Mouse (Mus musculus) yolk sac, embryonic 10.5 days (tissue): Measurements from ENCODE around the gene Lrrc3b.

ENCODE experiments used
- DNase-seq: peaks from one replicate; pipeline ENCODE4 v3.0.0-alpha.2; 2017; ENCODE audit warnings: low spot score

Gene Lrrc3b

DNA sequence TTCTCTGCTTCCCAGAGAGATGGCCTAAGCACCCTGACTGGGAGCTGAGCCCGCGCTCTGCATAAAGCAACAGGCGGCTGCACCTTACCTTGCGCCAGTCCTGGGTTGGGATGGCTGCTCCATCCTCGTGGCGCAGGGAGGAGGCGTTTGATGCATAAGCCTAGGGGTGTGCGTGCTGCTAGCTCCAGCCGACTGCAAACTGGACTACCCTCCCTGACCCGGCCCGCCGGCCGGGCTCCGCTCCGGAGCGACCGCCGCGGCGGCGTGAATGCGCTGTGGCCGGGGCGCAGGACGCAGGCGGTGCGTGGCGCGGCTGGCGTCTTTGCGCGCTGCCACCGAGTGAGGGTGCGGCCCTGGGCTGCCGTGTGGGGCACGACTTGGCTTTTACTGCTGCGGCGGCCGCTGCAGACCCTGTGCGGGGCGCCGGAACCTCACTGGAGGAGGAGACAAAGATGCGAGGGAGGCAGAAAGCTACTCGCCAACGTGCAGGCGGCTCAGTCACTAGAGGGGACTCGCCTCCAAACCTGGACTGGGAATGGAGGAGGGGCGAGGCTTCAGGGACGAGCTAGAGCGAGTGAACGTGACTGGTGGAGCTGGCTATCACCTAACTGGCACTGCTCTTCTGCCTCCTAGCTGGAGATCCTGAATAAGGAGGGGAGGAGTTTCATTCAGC lies at the start of gene Lrrc3b:
Gene Lrrc3b, minus strand, starts transcription at position 503 of the 673 bp plus-strand sequence.
- peak; percentile 37 for DNase-seq

DNA sequence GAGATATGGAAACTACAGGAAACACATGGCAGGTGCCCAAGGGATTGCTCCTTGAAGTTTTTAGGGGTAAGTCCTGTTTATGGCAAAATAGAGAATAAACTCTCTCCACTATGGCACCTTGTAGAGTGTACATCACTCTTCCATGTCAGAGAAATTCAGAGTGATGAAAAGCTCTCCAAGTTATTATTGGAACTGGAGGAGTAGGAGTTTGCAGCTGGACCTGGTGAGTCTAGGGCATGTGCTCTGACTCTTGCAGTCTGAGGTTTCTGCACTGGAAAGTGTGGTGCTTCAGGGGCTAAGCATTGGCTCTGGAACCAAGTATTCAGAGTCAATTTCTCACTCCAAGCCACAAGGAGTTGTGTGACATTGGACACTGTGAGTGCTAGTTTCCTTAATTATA lies 38.9 kb upstream of the Lrrc3b start:
- no peak for DNase-seq

DNA sequence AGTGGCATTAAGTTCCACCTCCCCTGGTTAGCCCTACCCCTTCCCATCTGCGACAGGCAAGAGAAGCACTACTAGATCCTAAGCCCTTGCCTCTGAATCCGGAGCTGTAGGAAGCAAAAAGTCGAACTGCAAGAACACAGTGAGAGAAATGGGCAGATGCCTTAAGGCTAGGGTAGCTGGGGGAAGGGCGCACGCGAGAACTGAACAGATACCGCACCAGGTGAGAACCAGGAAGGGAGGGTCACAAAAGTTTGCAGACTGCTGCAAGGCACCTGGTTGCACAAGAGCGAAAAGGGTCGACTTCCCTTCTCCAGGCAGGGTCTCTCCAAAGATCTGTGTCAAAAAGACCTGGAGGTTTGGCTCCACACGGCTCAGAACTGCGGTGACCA lies 697 bp downstream of the Lrrc3b start:
- peak; percentile 4 for DNase-seq

DNA sequence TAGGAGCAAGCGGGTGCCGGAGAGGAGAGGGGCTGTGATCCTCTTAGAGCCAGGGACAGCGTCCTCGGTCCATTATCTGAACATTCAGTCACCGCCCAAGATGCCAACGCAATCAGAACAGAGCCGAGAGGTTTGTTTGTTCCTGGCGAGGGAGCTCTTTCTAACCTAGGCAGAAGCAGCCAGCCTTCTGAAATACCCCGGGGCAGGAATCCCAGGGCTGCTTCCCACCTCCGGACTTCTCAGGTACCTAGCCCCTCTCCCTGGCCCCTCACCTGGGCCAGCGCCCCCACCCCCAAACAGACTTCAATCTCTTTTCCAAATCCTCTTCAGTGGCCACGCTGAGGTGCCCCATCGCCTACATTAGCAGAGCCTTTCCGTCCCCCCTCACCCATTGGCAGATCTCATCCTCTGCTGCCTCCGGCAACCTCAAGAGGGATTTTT lies 1.3 kb downstream of the Lrrc3b start:
- no peak for DNase-seq

DNA sequence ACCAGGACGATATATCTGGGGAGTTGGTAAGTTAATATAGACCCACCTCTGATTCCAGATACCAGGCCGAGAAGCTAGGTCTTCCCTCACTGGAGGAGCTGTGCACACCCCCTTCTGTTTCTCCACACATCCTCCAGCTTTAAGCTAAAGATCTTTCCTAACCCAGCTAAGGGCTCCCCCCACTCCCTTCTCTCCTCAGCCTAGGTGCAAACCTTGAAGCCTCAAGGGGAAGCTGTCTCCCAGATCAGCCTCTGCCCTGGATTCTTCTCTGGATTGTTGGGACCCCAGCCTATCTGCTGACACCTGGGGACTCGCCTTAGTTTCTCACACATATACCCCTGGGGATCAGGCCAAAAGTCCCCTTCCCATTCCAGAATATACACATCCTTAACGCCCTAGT lies 1.7 kb downstream of the Lrrc3b start:
- DNase-seq: no peak

DNA sequence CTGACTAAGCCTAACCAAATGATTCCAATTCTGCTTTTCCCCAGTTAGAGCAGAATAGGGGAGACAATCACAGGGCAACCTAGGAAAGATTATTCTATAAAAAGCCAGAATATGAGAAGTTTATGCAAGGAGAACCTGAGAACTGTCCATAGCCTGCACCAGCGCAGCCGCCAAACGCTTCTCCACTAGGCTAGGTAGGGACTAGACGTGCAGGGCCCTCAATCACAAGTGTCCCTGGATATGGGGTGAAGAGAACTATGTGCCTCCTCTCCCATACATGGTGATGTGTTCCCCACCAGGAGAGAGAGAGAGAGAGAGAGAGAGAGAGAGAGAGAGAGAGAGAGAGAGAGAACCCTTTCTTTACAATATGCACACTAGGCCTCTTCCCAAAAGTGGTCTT lies 2.2 kb downstream of the Lrrc3b start:
- no peak for DNase-seq

DNA sequence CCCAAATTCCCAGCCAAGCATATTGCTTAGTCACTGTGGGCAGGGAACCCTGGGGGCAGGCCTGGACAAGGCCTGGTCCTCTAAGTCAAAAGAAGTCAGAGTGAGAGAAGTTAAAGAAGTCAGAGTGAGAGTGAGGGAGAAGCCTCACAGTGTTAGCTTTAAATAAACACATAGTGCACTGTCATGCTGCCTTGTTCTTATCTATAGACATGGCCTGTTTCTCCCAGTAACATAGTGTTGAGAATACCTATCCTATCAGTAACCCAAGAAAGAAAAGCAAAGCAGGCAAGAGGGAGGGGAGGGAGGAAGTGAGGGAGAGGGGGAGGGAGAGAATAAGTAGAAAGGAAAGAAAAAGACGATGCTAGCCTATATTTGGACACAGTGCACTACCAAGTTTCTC lies 6.4 kb downstream of the Lrrc3b start:
- DNase-seq: peak; percentile 4

DNA sequence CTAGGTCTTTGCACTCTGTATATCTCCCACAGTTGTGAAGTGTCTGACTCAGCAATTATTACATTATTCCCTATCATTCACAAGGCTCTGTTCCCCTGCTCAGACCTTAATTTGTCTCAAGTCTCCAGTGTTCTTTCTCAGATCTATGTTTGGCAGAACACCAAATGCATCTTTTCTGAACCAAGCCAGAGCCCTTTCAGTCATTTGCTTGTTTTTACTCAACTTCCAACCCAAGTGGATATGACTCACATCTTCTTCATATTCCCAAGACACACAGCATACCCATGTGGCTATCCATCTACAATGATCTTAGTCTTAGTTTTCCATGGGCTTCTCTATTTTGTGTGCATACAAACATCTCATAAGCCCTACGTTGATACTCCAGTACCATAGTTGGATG lies 17.2 kb downstream of the Lrrc3b start:
- no peak for DNase-seq

DNA sequence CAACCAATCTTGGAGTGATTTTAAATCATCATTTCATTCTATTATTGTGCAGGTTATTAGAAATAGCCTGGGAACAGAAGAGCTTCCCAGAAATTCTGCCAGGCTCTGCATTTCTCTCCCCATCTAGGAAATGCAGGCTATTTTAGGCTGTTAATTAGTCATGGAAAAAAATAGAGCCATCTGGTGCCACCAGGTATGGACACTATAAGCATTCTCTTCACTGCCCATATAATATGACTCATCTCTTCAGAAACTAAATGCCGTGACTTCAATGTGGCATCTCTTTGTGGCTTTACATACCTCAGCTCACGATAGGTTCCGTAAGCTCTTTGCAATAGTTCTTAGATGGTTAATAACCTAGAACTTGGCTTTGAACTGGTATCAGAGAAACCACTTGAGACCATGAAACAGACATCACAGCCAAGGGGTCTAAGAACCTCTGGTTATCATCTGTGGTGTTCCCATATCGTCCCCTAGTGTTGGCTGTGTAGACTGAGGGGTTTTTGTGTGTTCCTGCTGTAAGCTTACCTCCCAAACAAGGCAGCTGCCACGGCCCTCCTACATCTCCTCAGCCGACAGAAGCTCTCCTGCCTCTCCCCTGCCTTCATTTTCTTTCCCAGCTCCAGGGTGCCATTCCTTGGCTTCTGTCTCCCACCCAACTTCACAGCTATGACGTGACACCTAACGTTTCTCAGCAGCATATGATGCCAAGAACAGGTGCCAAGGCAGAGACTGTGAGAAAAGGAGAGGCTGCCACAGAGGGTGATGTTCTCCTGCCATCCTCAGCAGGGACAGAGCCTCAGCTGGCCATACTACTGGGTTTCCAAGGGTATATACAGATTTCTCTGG lies 27.9 kb downstream of the Lrrc3b start:
- DNase-seq: no peak

DNA sequence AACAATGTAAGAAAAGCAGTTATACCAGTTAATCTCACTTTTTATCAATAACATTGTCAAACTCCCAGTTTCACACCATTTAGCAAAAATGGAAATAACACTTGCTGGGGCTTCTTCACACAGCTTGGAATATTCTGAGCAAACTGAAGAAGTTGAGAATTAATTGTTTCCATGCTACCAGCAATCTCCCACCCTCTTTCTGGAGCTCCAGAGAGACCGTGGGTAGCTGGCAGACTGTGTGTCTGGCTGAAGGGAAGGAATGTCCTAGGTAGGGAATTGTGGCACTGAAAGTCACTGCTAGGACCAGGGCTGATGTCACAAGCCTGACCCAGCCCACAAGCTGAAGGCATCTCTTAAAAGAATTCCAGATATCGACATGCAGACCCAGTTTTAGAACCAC lies 53.3 kb downstream of the Lrrc3b start:
- no peak for DNase-seq

DNA sequence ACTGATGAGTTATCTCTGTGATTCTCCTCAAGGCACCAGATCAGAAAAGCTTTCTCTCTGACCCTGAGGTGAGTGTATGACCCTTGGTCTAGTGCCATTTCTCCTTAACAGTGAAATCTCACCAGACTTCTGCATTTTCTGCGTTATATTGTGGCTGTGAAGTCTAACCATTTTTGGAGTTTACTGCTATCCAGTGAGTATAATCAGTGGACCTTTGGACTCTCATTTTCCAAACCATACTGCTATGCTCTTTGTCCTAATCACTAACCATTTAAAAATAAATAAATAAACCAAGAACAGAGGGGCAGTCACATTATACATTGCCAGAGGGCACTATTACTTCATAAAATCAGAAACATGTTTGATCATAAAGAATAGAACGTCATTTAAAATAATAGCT lies 53.8 kb downstream of the Lrrc3b start:
- DNase-seq: no peak

DNA sequence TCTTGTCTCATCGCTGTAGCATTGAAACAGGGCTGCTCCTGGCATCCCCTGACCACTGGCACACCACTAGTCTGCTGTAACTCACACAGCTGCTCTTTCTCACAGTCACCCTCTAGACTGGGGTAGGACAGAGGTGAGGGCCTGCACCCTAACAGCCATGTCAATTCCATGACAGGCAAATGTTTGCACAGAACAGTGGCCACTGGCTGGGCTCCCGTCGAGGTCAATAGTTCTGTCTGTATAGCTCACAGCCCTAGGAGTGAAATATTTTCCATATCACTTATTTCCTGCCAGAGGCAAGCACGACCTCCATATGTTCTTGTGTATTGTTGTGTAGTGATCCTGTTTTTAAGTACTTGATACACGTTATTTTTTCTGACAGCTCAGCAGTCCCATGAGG lies 54.3 kb downstream of the Lrrc3b start:
- DNase-seq: no peak

DNA sequence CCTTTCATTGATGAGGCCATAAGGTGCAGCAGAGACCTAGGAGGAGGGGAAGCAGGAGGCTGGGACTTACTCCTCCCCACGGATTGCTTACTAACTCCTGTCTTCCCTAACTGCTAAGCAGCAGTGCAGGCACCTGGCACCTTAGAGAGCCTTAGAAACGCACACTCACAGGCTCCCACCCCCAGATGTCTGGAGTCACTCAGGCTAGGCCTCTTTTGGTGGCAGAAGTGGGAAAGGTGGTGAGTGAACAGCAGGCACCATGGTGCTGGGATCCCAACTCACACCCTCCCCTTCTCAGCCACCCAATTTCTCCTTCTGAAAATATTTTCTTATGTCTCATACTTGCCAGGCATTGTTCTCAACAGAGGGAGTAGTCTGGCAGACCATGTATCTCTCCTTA lies 55.7 kb downstream of the Lrrc3b start:
- DNase-seq: no peak

DNA sequence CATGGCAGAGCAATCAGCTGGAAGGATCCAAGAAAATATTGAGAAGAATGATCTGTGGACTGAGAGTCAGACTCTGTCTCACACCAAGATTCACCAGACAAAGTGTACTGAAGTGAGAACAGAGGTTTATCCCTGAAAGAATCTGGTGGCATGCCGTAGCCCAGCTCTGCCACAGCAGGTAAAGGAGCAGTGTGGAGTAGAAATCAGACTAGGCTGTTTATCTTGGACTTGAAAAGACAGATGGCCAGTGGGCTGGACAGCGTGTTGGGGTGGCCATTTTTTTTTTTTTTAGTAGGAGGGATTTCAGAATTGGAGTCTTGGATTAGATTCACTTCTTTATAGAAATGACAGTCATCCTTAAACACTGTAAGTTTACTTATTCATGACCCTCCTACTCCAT lies 61.4 kb downstream of the Lrrc3b start:
- DNase-seq: no peak

DNA sequence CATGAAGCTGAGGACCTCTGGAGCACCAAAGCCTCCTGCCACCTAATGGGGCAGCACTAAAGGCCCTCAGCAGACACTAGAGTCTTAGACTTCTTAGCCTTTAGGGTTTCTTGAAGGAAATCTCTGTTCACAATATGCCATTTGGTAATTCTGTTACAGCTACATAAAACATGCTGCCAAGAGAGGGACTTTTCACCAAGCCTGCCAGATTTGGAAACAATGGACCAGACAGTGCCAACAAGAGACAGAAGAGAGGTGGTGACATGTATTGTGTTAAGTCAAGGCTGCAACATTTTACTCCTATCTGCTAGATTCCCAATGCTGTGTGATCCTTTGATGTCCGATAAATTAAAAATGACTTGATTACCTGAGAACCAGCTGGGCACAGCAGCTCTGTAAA lies 62.0 kb downstream of the Lrrc3b start:
- DNase-seq: no peak

DNA sequence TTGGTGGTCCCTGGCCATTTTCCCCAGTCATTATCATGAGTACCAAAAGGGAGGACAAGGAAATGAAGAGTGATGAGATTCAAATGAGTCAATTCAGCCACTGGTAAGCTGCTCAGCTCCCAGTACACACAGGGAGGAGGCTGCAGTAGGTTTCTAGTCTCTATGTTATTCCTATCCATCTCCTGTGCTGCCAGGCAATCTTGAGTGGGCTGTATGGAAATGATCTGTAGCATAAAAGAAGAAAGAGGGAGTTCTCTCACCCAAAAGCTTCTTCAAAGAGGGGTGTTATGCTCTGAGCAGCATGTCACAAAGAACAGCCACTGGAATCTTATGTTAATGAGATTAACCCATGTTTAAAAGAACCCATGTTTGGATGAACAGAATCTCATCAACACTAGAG lies 64.5 kb downstream of the Lrrc3b start:
- no peak for DNase-seq

DNA sequence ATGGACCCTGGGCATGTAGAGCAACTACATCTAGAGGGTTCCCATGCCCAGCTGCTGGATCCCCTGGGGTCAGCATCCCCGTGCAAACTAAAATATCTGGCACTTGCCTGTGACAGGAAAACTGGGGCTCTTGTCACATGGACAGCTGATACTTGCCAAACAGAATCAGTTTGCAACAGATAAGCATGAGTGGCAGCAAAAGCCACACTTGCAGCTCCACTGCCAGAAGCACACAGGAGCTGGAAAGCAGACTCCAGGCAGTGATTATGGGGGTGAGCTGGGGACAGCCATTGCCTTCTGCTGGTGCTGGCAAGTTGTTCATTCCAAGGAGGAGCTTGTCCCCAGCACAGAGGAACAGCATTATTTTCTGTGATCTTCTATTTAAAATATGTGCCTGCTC lies 65.8 kb downstream of the Lrrc3b start:
- DNase-seq: no peak

DNA sequence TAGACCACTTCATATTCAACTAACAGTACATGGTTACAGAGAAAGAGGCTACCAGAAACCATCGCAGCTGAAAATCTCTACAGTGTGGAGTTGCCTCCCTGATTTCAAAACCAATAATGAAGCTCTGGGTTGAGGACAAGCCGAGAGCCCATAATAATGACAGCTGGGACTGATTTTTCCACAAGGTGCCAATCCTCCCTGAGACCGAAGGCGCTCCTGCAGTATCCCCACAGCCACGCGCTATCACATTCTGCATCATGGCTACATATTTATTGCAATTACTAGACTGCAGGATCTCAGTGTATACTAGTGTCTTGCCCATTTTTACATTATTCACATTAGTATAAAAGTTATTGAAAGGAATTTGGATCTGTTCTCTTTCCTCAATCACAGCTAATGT lies 73.7 kb downstream of the Lrrc3b start:
- DNase-seq: no peak

DNA sequence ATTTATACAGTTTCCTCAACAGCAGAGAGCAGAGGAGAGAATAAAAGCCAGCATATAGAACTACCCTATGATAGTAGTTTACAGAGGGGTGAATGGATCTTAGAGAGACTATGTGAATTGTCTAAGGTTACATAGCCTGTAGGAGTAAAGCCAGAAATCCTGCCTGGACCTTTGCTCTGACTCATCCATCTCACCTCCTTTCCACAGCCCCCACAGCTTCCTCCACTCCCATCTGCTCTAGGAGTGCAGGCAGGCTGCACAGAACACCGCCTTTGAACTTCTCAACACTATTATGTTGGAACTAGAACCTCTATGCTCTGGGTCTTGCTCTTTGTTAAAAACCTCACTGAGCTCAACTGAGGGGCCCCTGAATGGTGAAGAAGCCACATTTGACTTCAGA lies 78.9 kb downstream of the Lrrc3b start:
- DNase-seq: no peak

DNA sequence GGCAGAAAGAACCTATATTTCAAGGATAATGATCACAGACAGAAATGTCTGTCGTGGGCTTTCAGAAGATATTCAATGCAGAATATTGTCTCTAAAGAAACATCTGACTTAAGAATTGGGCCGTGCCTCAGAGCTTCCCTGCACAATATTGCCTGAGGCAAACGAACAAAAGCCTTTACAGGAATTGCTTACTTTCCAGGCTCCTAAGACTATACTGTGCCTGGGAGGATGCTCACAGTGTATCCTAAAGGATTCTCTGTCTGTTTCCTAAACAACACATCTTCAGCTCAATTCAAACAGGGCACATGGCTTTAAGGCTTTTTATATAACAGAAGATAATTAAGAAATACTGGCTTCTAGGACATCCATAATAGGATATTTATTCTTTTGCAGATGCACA lies 79.7 kb downstream of the Lrrc3b start:
- no peak for DNase-seq

DNA sequence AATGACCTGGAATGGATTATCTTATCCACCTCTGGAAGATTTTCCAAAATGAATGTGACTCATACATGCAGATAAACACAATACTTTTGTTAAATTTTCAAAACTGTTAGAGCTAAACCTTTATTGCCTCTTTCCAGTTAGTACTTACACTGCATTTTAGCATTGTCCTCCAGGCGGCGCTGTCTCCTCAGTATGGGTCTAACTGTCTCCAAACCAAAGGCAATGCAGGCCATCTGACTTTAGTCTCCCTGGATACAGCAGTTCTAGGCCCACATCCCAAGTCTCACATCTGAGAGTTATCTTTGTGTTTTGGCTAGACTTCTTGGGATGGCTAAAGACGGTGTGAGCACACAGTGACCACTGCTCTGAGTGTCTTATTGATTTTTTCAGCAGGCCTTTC lies 83.3 kb downstream of the Lrrc3b start:
- no peak for DNase-seq

DNA sequence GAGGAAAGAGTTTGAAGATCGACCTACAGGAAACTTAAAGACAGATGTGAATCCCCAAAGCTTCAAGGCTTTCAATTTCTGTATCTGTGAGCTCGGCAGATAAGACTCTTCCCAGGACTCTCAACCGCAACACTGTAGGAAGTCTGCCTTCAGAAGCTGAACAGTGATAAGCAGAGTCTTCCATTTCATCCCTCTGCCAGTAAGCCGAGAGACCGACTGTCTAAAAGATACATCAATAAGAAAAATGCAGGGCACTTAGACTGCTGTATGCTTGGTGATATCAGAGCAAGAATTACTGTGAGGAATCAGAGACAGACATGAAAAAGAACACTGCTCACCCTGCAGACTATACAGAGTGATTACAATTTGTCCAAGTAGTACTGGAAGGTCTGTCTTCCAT lies 84.5 kb downstream of the Lrrc3b start:
- DNase-seq: peak; percentile 8

DNA sequence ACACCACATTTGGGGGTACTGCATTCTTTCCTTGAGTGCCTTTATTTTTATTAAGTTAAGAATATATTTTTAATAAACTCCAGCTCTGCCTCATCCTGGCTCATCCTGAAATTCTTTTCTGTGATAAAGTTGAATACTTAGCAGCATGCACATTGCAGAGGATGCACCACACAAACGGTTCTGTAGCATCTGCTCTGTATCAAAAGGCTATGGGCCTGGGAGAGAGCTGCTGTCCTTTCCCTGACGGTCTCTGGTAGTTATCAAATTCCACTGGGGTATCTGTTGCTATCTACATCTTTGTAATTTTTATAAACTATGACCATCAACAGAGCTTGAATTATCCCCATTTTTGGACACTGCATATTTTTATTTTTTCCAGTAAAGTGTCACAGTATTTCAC lies 105.7 kb downstream of the Lrrc3b start:
- DNase-seq: no peak

DNA sequence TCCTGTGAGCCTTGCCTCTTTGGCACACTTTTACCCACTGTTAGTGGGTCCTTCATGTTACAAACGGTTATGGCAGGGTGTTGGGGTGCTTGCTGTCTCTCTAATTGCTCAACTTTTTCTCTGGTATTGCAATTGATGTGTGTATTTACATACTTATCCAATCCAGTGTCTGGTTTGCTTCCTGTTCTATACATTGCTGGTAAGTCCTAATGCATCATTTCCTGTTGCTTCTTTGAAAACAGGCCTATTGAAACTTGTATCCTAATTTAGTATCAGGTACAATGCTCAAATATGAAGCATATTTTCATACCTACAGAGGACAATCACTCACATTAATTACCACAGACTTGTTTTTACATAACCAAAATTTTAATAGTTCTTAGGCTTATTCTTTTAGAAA lies 107.4 kb downstream of the Lrrc3b start:
- no peak for DNase-seq
